Mouse (Mus musculus): ENCODE measurements at regions not wholly inside any gene's neighbourhood (a gene's known extent, or its start where the extent isn't known, plus 50 kb on each side); places are given as distances from the start of the nearest gene placed in this dataset.

DNA sequence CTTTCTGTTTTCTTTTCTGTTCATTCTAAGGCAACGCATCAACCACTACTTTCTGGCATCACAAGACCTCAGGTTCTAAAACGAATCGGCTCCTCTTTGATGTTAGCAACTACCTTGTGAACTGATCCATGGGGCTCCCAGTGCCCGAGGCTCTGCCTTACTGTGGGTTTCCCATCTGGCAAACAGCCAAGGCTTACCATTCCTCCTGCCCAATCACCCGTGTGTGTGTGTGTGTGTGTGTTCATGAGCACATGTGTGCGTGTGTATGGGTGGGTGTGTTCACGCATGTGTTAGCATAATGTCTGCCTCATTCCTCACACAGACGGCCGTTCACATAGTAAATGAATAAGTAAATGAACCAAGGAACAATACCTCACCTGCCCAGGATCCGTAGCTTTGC lies 138.3 kb upstream of the Lpp start:
- DNase-seq (ENCODE audit: low read depth, low spot score) = no peak

DNA sequence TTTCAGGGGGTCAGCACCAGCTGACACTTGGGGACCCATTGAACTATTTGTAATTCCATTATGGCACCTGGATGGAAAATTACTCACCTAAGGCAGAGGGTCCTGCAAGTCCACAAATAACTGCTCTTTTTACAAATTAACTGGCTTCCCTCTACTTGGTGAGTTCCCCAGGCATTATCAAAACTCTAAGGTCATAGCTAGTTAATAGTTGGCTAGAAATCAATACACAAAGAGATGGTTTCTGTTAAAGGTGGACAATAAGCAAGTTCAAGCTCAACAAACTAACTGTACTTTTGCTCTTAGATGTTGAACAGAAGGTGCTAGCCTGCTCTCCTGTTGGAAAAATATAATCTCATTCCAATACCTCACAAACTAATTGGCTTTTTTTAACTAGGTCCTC lies 138.7 kb upstream of the Lpp start:
- DNase-seq (ENCODE audit: low read depth, low spot score) = no peak

DNA sequence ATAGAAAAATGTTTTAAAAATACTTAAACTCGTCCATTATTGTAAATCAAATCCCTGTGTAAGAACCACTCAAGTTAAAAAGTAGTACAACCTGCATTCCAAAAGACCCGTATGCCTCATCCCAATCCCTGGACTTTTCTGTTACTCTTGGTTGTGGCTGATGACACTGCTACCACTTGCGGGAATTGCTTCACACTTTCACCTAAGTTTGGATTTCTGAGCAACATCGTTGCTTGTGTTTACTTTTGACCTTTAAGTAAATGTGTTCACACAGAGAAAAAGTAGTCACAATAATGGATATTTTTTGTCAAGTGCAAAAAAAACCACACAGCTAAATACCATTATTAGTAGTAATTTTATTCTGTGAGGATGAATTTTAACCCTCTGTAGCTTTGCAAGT lies 139.2 kb upstream of the Lpp start:
- no peak for DNase-seq (ENCODE audit: low read depth, low spot score)

DNA sequence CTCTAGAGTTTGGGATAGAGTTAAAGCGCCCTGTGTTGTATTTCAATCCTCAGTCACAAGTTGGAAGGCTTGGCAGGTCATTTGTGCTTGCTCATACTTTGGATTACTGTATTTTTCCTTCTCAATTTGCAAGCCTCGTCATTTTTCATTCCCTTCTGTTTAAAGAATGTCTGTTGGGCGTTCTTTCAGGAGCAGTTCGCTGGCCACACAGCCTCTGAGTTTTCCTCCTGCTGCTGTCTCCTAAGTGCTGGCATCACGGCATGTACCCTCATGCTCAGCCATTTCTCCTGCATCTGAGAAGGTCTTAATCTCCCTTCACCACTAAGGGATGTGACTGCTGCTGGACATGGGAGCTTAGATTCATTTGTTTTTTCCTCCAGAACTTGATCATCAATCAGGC lies 146.0 kb upstream of the Lpp start:
- no peak for DNase-seq (ENCODE audit: low read depth, low spot score)

DNA sequence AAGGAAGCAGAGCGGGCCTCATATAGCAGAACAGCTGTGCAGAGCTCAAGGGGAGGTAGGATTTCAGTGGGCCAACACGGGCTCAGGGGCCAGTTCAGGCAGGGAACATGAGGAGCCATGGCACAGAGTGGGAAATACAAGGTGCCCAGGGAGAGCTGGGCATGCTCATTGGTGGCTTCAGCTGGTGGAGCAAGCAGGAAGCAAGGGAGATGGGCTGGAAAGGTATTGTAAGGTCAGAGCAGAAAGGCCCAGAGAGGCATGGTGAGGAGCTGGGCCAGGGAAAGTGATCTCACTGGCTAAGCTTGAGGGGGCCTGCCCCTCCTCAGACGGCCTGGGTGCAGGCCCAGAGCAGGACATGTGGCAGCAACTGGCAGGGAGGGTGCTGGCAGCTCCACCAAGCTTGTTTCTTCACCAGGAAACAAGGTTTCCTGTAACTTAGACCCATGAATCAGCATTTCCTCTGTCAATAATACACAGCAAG lies 155.2 kb upstream of the Lpp start:
- no peak for DNase-seq (ENCODE audit: low read depth, low spot score)

DNA sequence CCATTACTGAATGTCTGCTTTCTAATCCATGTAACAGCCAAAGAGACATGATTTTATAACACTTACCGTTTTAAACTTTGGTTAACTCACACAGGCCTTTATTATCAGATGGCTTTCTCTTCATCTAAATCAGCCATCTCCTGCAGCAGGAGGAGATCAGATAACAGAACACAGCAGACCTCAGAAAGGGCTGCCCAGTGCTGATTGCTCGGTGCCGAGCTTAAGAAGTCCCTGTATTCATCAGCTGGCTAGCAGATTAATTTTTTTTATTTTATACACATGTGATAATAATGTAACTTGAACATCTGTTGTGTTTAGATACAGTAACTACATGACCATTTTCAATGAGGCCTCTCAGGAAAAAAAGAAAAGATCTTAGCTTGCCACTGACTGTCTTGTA lies 155.9 kb upstream of the Lpp start:
- DNase-seq (ENCODE audit: low read depth, low spot score) = no peak

DNA sequence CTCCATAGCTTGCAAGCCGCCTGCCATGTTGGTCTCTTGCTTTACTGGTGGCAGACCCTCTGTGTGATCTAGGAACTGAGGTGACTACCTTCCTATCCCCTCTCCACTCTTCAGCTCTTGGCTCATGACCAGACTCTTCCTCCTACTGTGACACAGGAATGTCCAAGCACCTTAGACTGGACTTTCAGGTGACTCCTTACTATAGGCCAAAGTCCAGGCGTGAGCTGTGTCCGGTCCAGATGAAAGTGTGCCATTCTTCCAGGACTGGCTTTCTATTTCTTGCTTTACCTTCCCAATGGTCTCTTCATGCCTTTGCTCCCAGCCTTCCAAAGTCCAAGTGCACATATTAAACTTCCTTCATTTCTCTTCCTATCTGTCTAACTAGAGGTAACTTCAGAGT lies 156.3 kb upstream of the Lpp start:
- DNase-seq (ENCODE audit: low read depth, low spot score) = no peak

DNA sequence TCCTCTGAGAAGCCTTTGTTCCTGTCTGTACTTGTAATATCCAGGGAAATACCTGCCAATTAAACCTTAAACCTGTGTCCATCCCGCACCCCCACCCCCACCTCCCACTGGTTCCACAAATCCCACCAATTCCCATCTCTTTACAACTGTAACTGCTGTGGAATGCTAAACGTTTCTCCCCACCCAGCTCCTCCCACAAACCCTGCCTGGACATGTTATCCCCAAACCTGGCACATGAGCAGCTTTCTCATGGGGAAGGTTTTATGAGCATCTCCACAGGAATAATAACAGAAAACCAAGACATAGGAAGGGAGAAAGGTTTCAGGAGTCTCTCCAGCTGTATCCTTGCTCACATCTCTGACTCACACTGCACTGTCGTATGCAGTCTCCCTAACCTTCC lies 156.8 kb upstream of the Lpp start:
- no peak for DNase-seq (ENCODE audit: low read depth, low spot score)

DNA sequence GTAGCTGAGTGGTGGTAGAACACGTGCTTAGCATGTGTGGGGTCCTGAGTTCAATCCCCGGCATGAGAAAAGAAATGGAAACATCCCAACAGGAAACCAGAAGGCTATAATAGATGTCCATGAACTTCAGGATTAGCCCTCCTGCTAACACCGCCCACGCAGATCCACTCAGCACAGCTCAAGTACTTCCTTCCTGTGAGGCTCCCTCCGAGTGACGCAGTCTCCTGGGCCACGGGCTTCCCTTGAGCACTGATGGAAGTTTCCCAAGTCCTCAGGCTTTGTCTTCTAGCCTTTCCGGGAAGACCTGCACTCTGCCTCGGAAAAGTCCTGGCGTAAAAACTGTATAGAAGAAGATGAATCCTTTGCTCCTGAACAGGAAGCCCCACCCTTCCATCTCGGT lies 158.5 kb upstream of the Lpp start:
- DNase-seq (ENCODE audit: low read depth, low spot score) = no peak

DNA sequence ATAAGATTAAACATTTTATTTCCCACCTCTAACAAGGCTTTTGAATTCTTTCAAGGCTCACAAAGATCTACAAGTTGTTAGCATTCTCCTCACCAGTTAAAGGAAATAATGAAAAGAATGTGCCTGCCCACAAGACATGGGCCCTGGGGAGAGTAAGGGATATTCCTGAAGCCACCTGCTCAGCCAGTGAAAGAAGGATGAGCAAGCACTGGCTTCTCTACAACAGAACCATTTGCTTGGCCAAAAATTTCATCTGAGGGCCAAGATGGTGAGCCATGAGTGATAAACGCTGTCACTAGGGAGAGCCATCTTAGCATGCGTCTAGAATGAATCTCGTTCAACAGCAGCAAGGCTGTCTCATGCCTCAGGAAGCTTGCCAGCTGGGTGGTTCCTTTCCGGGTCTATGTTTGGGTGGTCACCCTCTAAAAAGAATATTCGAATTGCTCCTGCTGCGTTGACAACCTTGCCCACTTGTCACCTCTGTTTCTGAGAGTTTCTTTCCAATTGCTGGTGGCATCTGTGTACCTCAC lies 161.2 kb upstream of the Lpp start:
- DNase-seq (ENCODE audit: low read depth, low spot score) = no peak

DNA sequence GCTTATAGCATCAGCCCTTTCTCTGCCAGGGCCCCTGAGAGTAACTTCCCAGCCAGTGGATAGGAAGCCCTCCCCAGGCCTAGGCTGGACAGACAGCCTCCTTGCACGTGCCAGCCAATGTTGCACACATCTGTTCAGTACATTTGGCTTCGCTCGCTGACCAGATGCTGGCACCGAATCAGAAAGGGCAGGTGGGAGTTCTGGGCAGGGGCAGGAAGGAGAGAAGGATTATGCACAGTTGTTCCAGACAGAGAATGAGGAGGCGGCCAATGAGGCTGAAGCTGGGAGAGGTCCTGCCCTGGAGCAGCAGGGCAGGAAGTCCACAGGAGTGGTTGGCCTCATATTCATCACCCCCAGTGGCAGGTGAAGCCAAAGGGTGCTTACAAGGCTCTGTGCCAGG lies 161.8 kb upstream of the Lpp start:
- no peak for DNase-seq (ENCODE audit: low read depth, low spot score)

DNA sequence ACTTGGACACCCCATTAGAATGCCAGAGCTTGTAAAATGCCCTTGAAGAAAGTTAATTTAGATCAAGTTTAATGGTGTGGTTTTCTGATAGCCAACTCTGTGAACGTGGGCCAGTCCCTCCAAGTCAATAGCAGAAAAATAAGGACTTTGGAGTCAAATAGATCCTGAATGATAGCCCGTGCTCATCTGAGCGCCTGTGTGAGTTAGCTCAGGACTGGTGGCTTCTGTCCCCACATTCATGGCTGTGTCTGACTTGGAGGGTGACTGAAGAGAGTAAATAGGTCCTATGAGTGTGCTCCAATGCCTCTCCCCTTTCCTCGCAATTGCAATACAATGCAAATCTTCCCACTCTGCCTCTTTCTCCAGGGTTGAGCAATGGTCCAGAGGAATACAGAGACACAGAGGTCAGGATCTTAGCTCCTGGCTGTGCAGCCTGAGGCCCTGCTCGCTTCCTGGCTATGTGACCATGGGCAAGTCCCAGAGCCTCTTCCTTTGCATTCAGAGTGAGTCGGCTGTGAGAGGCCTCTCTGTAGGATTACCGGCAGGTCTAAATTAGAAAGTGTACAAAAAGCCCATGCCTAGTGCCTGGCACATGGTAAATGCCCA lies 164.2 kb upstream of the Lpp start:
- DNase-seq (ENCODE audit: low read depth, low spot score) = no peak

DNA sequence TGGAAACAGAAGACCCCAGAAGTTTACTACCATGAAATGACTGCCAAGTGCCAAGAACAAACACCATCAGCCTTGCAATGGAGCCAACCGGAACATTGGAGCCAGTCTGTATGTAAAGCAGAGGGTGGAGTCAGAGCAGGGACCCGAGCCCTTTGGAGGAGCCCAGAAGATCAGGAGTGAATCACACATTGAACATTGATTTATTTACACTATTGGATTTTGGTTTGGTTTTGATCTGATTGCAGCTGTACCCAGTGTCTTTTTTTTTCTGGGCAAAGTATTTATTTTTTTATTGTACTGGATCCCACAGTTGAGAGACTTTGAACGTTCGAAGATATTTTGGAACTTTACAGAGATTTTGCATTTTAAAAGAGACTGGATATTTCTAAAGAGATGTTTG lies 167.4 kb upstream of the Lpp start:
- DNase-seq (ENCODE audit: low read depth, low spot score) = no peak

DNA sequence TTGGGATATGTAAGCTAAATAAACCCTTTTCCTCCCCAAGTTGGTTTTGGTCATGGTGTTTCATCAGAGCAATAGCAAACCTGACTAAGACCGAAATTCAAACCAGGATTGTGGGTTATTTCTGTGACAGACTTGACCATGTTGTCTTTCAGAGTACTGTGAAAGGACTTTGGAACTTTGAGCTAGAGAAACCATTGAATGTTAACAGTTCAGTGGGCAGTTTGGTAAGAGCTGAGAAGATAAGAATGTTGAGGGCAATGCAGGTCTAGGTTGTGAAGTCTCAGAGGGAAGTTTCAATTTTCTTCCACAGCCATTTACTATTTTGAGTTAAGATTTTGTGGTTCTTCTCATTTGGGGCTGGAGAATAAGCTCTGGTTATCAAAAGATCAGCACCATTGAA lies 168.2 kb upstream of the Lpp start:
- DNase-seq (ENCODE audit: low read depth, low spot score) = no peak

DNA sequence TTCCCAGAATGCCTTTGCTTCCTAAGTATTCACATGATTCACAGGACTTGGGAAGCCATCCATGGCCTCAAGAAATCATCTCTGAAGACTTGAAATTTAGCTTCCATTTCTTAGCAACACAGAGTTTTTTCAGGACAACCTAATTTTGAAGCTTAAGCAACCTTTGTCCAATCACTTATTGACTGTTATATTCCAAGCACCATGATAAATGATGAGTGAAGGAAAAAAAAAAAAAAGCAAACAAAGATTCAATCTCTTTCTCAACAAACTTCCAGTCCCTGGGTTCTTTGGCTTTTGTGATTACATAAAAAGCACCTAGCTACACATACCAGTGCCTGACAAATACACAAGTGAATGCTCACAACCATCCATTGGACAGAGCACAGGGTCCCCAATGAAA lies 169.4 kb upstream of the Lpp start:
- DNase-seq (ENCODE audit: low read depth, low spot score) = no peak

DNA sequence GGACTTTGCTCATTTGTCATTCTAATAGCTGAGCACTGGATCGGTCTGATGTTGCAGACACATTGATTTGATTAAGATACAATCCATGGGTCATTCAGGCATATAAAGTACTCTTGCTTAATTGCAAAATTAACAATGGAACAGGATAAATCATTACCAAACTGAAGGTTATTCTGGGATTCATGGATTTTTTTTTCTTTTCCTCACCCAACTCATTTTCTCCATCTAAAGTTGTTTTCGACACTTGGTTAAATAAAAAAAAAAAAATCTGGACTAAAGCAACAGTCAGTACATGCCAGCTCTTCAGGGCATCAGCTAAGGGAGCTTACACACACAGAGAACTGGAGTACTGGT lies 169.8 kb upstream of the Lpp start:
- DNase-seq (ENCODE audit: low read depth, low spot score) = no peak

DNA sequence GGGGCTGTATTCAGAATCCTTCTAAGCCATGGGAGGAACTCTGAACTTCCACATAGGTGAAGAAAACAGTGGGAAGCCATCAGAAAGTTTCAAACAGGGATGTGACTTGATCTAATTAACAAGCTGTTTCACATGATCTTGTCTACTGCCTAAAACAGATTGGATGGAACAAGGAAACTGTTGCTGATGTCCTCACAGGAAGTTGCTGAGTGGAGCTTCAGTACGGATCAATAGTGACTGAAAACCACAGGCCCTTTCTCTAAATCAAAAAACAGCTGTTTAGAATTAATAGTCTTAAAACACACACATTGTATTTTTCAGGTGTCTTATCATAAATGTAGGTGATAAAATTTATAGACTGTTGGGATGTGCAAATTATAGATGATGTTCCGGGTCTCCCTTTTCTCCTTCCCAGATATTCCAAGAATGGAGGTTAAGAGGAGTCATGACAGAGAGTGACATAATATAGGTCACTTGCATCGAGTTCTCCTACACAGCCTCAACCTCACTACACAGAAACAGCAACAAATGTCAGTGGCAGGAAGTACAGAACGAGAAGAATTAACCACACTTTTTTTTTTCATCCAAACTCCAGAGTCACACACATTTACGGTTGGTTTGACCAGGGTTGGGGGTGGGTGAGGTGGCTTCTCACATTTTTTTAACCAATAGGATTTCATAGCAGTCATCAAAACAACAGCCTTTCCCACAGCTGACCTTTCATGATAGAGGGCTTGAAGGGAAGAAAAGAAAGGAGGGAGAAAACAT lies 170.4 kb upstream of the Lpp start:
- DNase-seq (ENCODE audit: low read depth, low spot score) = no peak

DNA sequence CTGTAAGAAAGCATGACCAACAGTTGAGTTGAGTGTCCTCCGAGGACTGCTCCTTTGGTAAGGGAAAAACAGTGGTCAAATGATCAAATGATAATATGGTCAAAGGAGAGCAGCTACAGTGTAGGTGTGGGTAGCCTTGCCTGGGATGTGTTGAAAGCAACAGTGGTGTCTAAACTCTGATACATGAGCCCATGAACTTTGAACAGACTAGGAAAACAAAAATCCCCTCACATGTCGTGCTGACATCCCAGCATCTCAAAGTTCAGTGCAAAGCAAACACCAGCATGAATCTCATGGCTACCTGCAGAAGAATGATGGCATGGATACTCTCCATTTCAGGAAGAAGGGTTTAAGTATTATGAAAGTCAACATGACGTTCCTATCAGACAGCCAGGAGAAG lies 171.3 kb upstream of the Lpp start:
- DNase-seq (ENCODE audit: low read depth, low spot score) = no peak

DNA sequence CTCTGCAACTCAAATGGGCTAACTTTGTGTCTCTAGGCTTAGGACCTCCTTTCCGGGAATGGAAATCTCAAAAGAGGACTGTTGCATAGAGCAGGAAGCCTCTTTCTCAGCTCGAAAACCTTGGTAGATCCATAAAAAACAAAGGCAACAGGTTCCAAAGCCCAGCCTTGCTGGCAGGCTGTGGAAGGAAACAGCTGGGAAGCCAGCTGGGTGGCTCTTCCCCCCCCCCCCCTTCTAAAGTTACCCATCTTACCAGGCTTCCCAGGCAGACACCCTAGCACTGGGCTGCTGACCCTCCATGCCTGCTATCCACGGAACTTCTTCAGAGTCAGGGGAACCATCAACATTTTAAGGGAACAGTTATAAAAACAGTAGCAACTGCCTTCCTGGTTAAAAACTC lies 172.7 kb upstream of the Lpp start:
- DNase-seq (ENCODE audit: low read depth, low spot score) = no peak

DNA sequence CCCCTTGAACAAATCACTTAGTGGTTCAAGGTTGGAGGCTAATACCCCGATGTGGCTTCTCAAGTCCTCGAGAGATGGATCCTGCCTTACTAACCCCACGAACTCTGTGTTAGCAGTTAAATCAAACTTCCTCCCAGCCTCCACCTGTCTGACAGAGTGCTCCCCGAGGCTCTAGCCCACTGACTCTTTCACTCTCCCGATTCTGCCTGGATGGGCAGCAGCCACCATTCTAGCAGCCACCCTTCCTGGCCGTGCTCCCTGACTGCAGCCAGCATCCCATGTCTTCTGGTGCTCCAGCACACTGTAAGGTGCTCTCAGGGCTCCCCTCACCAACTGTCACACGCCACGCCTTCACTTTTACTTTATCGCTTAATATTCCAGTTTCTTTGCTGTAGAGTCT lies 173.6 kb upstream of the Lpp start:
- DNase-seq (ENCODE audit: low read depth, low spot score) = no peak

DNA sequence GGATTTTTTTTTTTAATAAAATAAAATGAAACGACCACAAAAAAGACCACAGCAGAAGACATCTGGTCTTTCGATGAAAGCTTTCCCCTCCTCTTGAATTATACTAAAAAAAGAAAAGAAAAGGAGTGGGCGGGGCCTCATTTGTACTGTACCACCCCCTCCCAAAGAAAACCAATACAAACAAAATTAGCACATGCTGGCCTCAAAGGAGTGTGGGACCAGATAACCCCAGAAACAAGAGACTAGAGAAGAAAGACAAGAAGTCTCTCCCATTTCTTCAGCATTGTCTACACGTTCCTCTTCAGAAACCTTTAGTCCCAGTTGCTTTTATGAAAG lies 174.5 kb upstream of the Lpp start:
- no peak for DNase-seq (ENCODE audit: low read depth, low spot score)

DNA sequence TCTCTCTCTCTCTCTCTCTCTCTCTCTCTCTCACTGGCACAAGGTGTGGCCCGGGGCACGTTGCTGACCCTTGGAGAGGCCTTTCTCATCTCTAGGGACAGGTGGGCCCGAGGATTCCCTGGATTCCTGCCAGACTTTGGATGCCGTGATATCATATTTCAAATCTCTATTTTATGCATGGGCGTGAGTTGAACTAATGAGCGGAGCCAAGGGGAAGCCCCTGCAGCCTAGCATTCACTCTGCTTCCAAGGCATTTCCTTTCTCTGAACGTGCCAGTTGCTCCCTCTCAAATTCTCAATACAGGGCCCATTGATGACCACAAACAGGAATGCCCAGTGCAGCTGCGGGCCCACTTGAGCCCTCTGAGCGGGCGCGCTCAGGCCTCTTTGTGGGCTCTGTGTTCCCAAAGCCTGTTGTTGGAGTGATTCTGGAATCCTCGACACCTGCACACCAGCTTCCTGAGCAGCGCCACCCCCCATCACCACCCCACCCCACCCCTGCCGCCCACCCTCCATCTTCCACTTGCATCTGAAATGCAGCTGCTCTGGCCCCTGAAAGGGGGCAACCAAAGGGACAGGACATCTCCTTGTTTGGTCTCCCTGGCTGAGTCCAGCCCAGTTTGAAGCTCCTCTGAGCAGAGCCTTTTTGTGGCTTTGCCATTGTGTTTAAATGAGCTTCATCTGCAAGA lies 175.0 kb upstream of the Lpp start:
- DNase-seq (ENCODE audit: low read depth, low spot score) = no peak

DNA sequence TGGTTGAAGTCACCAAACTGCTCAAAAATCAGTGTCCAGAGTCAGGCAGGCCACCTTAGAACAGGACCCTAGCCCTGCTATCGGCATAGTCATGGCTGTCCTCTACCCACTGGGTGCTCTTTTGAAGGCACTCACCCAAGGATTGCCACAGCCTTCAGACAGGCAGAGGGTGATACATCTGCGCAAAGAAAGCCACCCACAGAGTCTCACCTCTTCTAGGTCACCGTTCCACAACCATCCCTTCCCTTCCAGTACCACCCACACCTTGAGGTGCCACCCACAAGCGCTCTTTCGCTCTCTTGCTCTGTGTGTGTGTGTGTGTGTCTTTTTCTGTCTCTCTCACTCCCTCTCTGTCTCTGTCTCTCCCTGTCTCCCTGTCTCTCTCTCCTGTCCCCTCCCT lies 176.5 kb upstream of the Lpp start:
- no peak for DNase-seq (ENCODE audit: low read depth, low spot score)

Measured in WW6 (cell line).